Mouse (Mus musculus): ENCODE measurements around the gene Herc1.

Gene Herc1

GRCm38 (mm10) chr9:66520299-66520698 is 170.0 kb downstream of the Herc1 start:
- DNase-seq (ENCODE audit: low spot score): no peak

- no peak for DNase-seq (ENCODE audit: low spot score)
Observed at GRCm38 (mm10) chr9:66521595-66521994, 171.3 kb downstream of the Herc1 start.

- no peak for DNase-seq (ENCODE audit: low spot score)
Observed at GRCm38 (mm10) chr9:66542785-66543184, 192.5 kb downstream of the Herc1 start.
